Mouse (Mus musculus): ENCODE measurements around the gene Mpst. TPM values are rescaled to one million over a fixed set of nuclear protein-coding genes. Genes with fewer than 3 reads are reported as not detected.

Mpst gene
- polyA plus RNA-seq, 1 experiment from 2014 or later: 2.2 TPM

DNA sequence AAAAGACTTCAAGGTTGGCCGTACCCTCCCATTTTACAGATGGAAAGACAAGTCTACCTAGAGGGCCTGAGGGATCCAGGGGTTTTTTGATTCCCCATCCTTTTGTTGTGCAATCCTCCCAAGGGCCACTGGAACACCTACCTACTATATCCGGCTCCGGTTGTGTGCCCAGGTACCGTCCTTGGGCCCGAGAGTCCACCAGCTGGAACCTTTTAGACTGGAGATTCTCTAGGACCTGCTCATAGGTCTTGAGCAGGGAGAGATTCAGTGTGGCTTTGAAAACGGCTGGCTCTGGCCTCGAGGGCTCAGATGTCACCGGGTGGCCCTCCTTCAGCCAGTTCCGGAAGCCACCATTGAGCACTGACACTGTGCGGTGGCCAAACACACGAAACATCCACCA, 1.1 kb upstream of the Mpst start:
- Histone ChIP-seq H3K27ac (replicated peaks in 1 of 2; ENCODE audit: control insufficient read depth in 1 of 2, insufficient read depth in 1 of 2, low read depth in 2 of 2, low read length in 2 of 2) (no peak overlapping the region), H3K4me1 (ENCODE audit: control insufficient read depth in 2 of 2, insufficient read depth in 2 of 2, low read length in 2 of 2) (peaks cover 36 to 55% of the 10 kb centered on the region in 2 experiments), H3K4me2 (ENCODE audit: low read length) (peak overlapping the region; percentile 96), H3K9me3 (ENCODE audit: control insufficient read depth, low read length) (no peaks in the 10 kb centered on the region), H3K9ac (ENCODE audit: low read length) (peak overlapping the region; percentile 85), H3K27me3 (ENCODE audit: control insufficient read depth, insufficient read depth, low read length) (peaks cover 27% of the 10 kb centered on the region), H3K36me3 (ENCODE audit: control insufficient read depth, insufficient read depth, low read length) (no peaks in the 10 kb centered on the region), H3K4me3 (ENCODE audit: control insufficient read depth in 1 of 2, insufficient read depth in 1 of 2, low read depth in 1 of 2, low read length in 2 of 2) (peak overlapping the region; percentile 77 to 90)
- 58% methylated on average over 11 of the region's 11 CpGs for WGBS
- no peak for ATAC-seq (ENCODE audit: insufficient number of reproducible peaks, insufficient read depth, low FRiP score, low read depth)

DNA sequence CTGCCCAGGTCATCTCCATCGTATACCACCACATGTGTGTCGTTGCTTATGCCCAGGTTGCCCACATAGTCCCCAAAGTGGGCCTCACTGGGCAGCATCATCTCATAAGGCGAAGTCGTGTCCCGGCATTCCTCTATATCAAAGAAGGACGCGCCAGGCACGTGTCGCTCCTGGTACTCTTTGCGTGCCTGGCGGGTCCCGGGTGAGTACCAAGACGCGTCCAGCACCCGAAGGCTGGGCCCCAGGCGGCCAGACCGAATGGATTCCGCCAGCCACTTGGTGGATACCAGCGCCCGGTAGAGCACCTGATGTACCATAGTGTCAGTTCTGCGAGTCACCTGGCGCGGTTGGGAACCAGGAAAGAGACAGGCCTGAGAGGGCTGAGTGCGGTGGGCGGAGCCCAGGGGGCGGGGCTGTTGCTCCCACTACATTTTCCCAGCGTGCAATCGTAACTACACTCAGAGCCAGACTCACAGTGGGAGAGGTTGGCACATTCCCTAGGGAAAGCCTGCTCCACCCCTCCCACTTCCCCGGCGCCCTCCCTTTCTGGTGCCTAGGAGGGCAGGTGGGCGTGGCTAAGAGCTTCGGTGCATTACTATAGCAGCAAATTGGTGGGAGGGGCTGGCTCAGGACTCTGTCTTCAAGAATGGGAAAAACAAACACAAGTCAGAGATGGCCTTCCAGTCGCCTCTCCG, 552 bp upstream of the Mpst start, which contains the start of gene Tst:
Gene Tst, minus strand, starts transcription at position 391 of the 695 bp plus-strand sequence.
- H3K36me3 ChIP-seq (ENCODE audit: control insufficient read depth, insufficient read depth, low read length): no peaks in the 10 kb centered on the region
- WGBS: 2% methylated on average over 34 of the region's 34 CpGs
- peak within 1 kb of the TSS; percentile 92 to 95 for H3K27ac ChIP-seq (replicated peaks in 1 of 2; ENCODE audit: control insufficient read depth in 1 of 2, insufficient read depth in 1 of 2, low read depth in 2 of 2, low read length in 2 of 2)
- H3K4me2 ChIP-seq (ENCODE audit: low read length): peak within 1 kb of the TSS; percentile 96
- H3K9me3 ChIP-seq (ENCODE audit: control insufficient read depth, low read length): no peaks in the 10 kb centered on the region
- peaks cover 32% of the 10 kb centered on the region for H3K27me3 ChIP-seq (ENCODE audit: control insufficient read depth, insufficient read depth, low read length)
- peaks cover 37 to 58% of the 10 kb centered on the region in 2 experiments for H3K4me1 ChIP-seq (ENCODE audit: control insufficient read depth in 2 of 2, insufficient read depth in 2 of 2, low read length in 2 of 2)
- peak; percentile 80 for ATAC-seq (ENCODE audit: insufficient number of reproducible peaks, insufficient read depth, low FRiP score, low read depth)
- H3K9ac ChIP-seq (ENCODE audit: low read length): peak within 1 kb of the TSS; percentile 85
- H3K4me3 ChIP-seq (ENCODE audit: control insufficient read depth in 1 of 2, insufficient read depth in 1 of 2, low read depth in 1 of 2, low read length in 2 of 2): peak within 1 kb of the TSS; percentile 77 to 90

DNA sequence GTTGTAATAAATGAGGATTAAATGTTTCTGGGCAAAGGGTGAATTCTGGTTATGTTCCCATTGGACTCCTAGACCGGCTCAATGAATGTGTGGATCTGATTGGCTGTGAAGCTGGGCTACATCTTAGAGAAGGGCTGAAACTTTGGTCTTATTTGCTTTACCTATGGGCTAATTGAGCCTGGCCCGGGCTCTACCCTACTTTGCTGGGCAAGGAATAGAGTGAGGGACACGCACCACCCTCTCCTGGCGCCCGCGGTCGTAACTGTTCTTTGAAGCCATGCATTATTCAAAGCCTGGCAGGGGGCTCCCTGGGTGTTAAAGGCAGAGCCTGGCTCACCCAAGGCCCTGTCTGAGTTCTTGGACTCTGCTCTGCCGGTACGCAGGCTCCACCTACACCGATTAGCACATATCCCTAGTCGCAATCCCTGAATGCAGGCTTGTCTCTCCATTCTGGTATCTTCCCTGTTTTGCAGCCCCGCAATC, 3.4 kb downstream of the Mpst start:
- Histone ChIP-seq H3K4me3 (ENCODE audit: control insufficient read depth in 1 of 2, insufficient read depth in 1 of 2, low read depth in 1 of 2, low read length in 2 of 2) (peak overlapping the region; percentile 28 to 30), H3K36me3 (ENCODE audit: control insufficient read depth, insufficient read depth, low read length) (no peaks in the 10 kb centered on the region), H3K4me2 (ENCODE audit: low read length) (peak overlapping the region; percentile 63), H3K9me3 (ENCODE audit: control insufficient read depth, low read length) (no peaks in the 10 kb centered on the region), H3K27me3 (ENCODE audit: control insufficient read depth, insufficient read depth, low read length) (peaks cover 48% of the 10 kb centered on the region), H3K4me1 (ENCODE audit: control insufficient read depth in 2 of 2, insufficient read depth in 2 of 2, low read length in 2 of 2) (peaks cover 15 to 33% of the 10 kb centered on the region in 2 experiments), H3K9ac (ENCODE audit: low read length) (peak overlapping the region; percentile 48), H3K27ac (replicated peaks in 1 of 2; ENCODE audit: control insufficient read depth in 1 of 2, insufficient read depth in 1 of 2, low read depth in 2 of 2, low read length in 2 of 2) (no peak overlapping the region)
- WGBS: 22% methylated on average over 12 of the region's 12 CpGs
- no peak for ATAC-seq (ENCODE audit: insufficient number of reproducible peaks, insufficient read depth, low FRiP score, low read depth)

DNA sequence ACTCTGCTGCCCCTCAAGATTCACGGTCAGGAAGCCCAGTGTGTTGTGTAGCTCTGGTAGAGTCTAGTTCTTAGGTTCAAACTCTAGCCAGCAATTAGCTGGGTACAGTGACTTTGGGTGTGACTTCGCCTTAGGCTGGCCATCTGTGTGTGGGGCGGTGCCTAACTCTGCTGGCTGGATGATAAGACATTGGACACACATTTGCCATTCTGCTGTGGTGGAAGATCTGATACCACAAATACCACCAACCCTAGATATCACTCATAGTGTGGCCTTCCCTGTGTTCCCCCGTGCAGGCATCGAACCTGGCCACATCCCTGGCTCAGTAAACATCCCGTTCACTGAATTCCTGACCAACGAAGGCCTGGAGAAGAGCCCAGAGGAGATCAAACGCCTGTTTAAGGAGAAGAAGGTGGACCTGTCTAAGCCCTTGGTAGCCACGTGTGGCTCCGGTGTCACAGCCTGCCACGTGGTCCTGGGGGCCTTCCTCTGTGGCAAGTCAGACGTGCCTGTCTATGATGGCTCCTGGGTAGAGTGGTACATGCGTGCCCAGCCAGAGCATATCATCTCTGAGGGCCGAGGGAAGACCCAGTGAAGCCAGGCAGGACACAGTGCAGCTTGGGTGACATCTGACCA, 7.0 kb downstream of the Mpst start:
- Histone ChIP-seq H3K4me1 (ENCODE audit: control insufficient read depth in 2 of 2, insufficient read depth in 2 of 2, low read length in 2 of 2) (peaks cover 9 to 15% of the 10 kb centered on the region in 2 experiments), H3K9me3 (ENCODE audit: control insufficient read depth, low read length) (no peaks in the 10 kb centered on the region), H3K27ac (replicated peaks in 1 of 2; ENCODE audit: control insufficient read depth in 1 of 2, insufficient read depth in 1 of 2, low read depth in 2 of 2, low read length in 2 of 2) (no peak overlapping the region), H3K9ac (ENCODE audit: low read length) (no peak overlapping the region), H3K4me3 (ENCODE audit: control insufficient read depth in 1 of 2, insufficient read depth in 1 of 2, low read depth in 1 of 2, low read length in 2 of 2) (no peak overlapping the region), H3K36me3 (ENCODE audit: control insufficient read depth, insufficient read depth, low read length) (no peaks in the 10 kb centered on the region), H3K4me2 (ENCODE audit: low read length) (no peak overlapping the region), H3K27me3 (ENCODE audit: control insufficient read depth, insufficient read depth, low read length) (peaks cover 40% of the 10 kb centered on the region)
- WGBS: 80% methylated on average over 14 of the region's 14 CpGs
- no peak for ATAC-seq (ENCODE audit: insufficient number of reproducible peaks, insufficient read depth, low FRiP score, low read depth)

DNA sequence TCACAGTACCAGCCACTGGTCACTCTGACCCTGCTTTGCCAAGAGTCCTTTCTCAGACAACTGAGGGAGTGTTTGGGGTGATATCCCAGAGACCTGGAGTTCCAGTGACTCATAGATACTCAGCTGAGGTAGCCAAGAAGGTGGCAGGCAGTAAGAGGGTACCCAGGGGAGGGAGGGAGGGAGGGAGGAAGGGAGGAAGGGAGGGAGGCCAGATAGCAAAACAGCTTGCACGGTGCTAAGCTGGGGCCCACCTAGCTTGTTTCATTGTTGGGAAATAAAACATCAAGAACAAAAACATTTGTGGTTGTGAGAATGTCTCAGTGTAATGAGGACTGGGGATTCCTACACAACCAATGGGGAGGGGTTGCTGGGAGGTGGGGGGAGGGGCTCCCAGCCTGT, 7.5 kb downstream of the Mpst start:
- 55% methylated on average over 1 of the region's 1 CpGs for WGBS
- Histone ChIP-seq H3K4me3 (ENCODE audit: control insufficient read depth in 1 of 2, insufficient read depth in 1 of 2, low read depth in 1 of 2, low read length in 2 of 2) (no peak overlapping the region), H3K9me3 (ENCODE audit: control insufficient read depth, low read length) (no peaks in the 10 kb centered on the region), H3K4me2 (ENCODE audit: low read length) (no peak overlapping the region), H3K4me1 (ENCODE audit: control insufficient read depth in 2 of 2, insufficient read depth in 2 of 2, low read length in 2 of 2) (peaks cover 9 to 15% of the 10 kb centered on the region in 2 experiments), H3K9ac (ENCODE audit: low read length) (no peak overlapping the region), H3K27me3 (ENCODE audit: control insufficient read depth, insufficient read depth, low read length) (peaks cover 35% of the 10 kb centered on the region), H3K36me3 (ENCODE audit: control insufficient read depth, insufficient read depth, low read length) (no peaks in the 10 kb centered on the region), H3K27ac (replicated peaks in 1 of 2; ENCODE audit: control insufficient read depth in 1 of 2, insufficient read depth in 1 of 2, low read depth in 2 of 2, low read length in 2 of 2) (no peak overlapping the region)
- no peak for ATAC-seq (ENCODE audit: insufficient number of reproducible peaks, insufficient read depth, low FRiP score, low read depth)

DNA sequence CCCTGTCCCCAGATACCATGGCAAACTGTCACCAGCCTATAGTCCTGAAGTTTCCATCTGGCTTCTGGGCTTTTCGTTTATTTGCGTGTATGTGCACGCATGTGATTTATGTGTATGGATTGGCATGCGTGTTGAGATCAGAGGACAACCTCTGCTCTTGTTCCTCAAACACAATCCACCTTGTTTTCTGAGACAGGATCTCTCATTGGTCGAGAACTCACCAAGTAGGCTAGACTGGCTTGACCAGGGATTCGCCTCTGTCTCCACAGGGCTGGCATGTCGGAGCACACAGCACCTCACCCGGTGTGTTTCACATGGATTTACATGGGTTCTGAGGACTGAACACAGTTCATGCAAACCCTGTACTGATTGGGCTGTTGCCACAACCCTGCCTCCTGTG, 7.9 kb downstream of the Mpst start:
- no peak overlapping the region for H3K9ac ChIP-seq (ENCODE audit: low read length)
- H3K4me2 ChIP-seq (ENCODE audit: low read length): no peak overlapping the region
- peaks cover 31% of the 10 kb centered on the region for H3K27me3 ChIP-seq (ENCODE audit: control insufficient read depth, insufficient read depth, low read length)
- H3K27ac ChIP-seq (replicated peaks in 1 of 2; ENCODE audit: control insufficient read depth in 1 of 2, insufficient read depth in 1 of 2, low read depth in 2 of 2, low read length in 2 of 2): no peak overlapping the region
- ATAC-seq (ENCODE audit: insufficient number of reproducible peaks, insufficient read depth, low FRiP score, low read depth): no peak
- no peak overlapping the region for H3K4me3 ChIP-seq (ENCODE audit: control insufficient read depth in 1 of 2, insufficient read depth in 1 of 2, low read depth in 1 of 2, low read length in 2 of 2)
- 90% methylated on average over 8 of the region's 8 CpGs for WGBS
- H3K36me3 ChIP-seq (ENCODE audit: control insufficient read depth, insufficient read depth, low read length): no peaks in the 10 kb centered on the region
- peaks cover 9 to 15% of the 10 kb centered on the region in 2 experiments for H3K4me1 ChIP-seq (ENCODE audit: control insufficient read depth in 2 of 2, insufficient read depth in 2 of 2, low read length in 2 of 2)
- no peaks in the 10 kb centered on the region for H3K9me3 ChIP-seq (ENCODE audit: control insufficient read depth, low read length)

DNA sequence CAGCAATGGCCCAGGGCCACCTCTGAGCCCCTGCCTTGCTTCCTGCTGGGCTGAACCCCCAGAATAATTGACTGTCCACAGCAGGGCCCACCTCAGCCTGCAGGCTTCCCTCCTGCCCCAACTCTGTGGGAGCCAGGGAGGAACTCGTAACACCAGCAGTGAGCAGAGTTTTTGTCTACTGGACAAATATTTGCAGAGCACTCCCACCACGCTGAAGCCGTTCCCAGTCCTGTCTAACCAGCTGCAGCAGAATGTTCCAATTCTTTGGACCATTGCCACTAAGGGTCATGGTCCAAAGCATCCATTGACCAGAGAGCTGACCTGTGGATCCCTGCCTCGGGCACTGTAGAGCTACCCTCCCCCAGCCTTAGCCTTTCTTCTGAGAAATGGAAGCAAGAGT, 10.7 kb downstream of the Mpst start:
- H3K27me3 ChIP-seq (ENCODE audit: control insufficient read depth, insufficient read depth, low read length): peaks cover 12% of the 10 kb centered on the region
- no peak overlapping the region for H3K4me2 ChIP-seq (ENCODE audit: low read length)
- no peaks in the 10 kb centered on the region for H3K36me3 ChIP-seq (ENCODE audit: control insufficient read depth, insufficient read depth, low read length)
- H3K4me3 ChIP-seq (ENCODE audit: control insufficient read depth in 1 of 2, insufficient read depth in 1 of 2, low read depth in 1 of 2, low read length in 2 of 2): no peak overlapping the region
- peaks cover 6 to 7% of the 10 kb centered on the region in 2 experiments for H3K4me1 ChIP-seq (ENCODE audit: control insufficient read depth in 2 of 2, insufficient read depth in 2 of 2, low read length in 2 of 2)
- no peak overlapping the region for H3K9ac ChIP-seq (ENCODE audit: low read length)
- no peak for ATAC-seq (ENCODE audit: insufficient number of reproducible peaks, insufficient read depth, low FRiP score, low read depth)
- H3K9me3 ChIP-seq (ENCODE audit: control insufficient read depth, low read length): no peaks in the 10 kb centered on the region
- WGBS: 53% methylated on average over 4 of the region's 4 CpGs
- H3K27ac ChIP-seq (replicated peaks in 1 of 2; ENCODE audit: control insufficient read depth in 1 of 2, insufficient read depth in 1 of 2, low read depth in 2 of 2, low read length in 2 of 2): no peak overlapping the region
